Mouse (Mus musculus): Measurements from ENCODE around the gene Gcn1l1. TPM values are rescaled to one million over a fixed set of nuclear protein-coding genes. Genes with fewer than 3 reads are reported as not detected.

Gcn1l1 gene
- polyA plus RNA-seq, 1 experiment: 3.0 TPM

GRCm38 (mm10) chr5:115579363-115579762 lies 14.3 kb downstream of the Gcn1l1 start:
- Histone ChIP-seq H3K9me3 (ENCODE audit: control insufficient read depth, low read length) (peaks cover 14% of the 10 kb centered on the region), H3K36me3 (ENCODE audit: control insufficient read depth) (peaks cover 98% of the 10 kb centered on the region), H3K27me3 (ENCODE audit: control insufficient read depth) (no peaks in the 10 kb centered on the region), H3K4me3 (replicated peaks) (no peak overlapping the region), H3K4me1 (ENCODE audit: control insufficient read depth) (no peaks in the 10 kb centered on the region; the same call in 1 of the 2 replicates)
- TF ChIP-seq TAL1 (IDR thresholded peaks at IDR 0.05; ENCODE audit: low read length): no peak
- TF ChIP-seq GATA1 (IDR thresholded peaks at IDR 0.05; ENCODE audit: low read length): no peak

- Histone ChIP-seq H3K27me3 (ENCODE audit: control insufficient read depth) (no peaks in the 10 kb centered on the region), H3K36me3 (ENCODE audit: control insufficient read depth) (peaks cover 98% of the 10 kb centered on the region), H3K4me1 (ENCODE audit: control insufficient read depth) (no peaks in the 10 kb centered on the region; the same call in 1 of the 2 replicates), H3K9me3 (ENCODE audit: control insufficient read depth, low read length) (peaks cover 14% of the 10 kb centered on the region), H3K4me3 (replicated peaks) (no peak overlapping the region)
- no peak for TF ChIP-seq GATA1 (IDR thresholded peaks at IDR 0.05; ENCODE audit: low read length)
Observed at GRCm38 (mm10) chr5:115580229-115581001, 15.4 kb downstream of the Gcn1l1 start.

- Histone ChIP-seq H3K9me3 (ENCODE audit: control insufficient read depth, low read length) (peaks cover 14% of the 10 kb centered on the region), H3K4me1 (ENCODE audit: control insufficient read depth) (no peaks in the 10 kb centered on the region; the same call in 1 of the 2 replicates), H3K36me3 (ENCODE audit: control insufficient read depth) (peaks cover 99% of the 10 kb centered on the region), H3K4me3 (replicated peaks) (no peak overlapping the region), H3K27me3 (ENCODE audit: control insufficient read depth) (no peaks in the 10 kb centered on the region)
- no peak for TF ChIP-seq GATA1 (IDR thresholded peaks at IDR 0.05; ENCODE audit: low read length)
- no peak for TF ChIP-seq TAL1 (IDR thresholded peaks at IDR 0.05; ENCODE audit: low read length)
Observed at GRCm38 (mm10) chr5:115581662-115582061, 16.6 kb downstream of the Gcn1l1 start.

GRCm38 (mm10) chr5:115585616-115586015 lies 20.6 kb downstream of the Gcn1l1 start:
- peaks cover 95% of the 10 kb centered on the region for H3K36me3 ChIP-seq (ENCODE audit: control insufficient read depth)
- no peaks in the 10 kb centered on the region for H3K4me1 ChIP-seq (ENCODE audit: control insufficient read depth)
- no peak overlapping the region for H3K4me3 ChIP-seq (replicated peaks)
- H3K9me3 ChIP-seq (ENCODE audit: control insufficient read depth, low read length): peaks cover 14% of the 10 kb centered on the region
- no peaks in the 10 kb centered on the region for H3K27me3 ChIP-seq (ENCODE audit: control insufficient read depth)
- TF ChIP-seq TAL1 (IDR thresholded peaks at IDR 0.05; ENCODE audit: low read length) (no peak), GATA1 (IDR thresholded peaks at IDR 0.05; ENCODE audit: low read length) (no peak)

DNA sequence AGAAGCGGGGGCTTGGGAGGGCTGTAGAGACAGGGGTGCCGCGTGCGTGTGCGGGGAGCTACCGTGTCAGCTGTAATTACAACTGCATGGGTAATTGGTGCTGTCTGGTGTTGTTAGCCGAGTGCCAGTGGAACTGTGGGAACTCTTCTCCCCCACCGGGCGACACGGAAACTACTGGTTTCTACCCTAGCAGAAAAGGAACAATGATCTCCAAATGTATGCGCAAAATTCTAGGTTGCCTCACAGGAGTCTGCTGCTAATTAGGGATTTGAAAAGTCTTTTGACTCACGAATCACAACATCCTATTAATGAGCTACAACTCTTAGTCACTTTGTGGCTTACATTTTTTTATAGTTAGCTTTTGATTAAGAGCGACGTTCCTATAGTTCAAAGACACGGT lies 21.1 kb downstream of the Gcn1l1 start:
- Histone ChIP-seq H3K36me3 (ENCODE audit: control insufficient read depth) (peaks cover 95% of the 10 kb centered on the region), H3K4me1 (ENCODE audit: control insufficient read depth) (no peaks in the 10 kb centered on the region), H3K4me3 (replicated peaks) (no peak overlapping the region), H3K27me3 (ENCODE audit: control insufficient read depth) (no peaks in the 10 kb centered on the region), H3K9me3 (ENCODE audit: control insufficient read depth, low read length) (peaks cover 14% of the 10 kb centered on the region)
- TF ChIP-seq GATA1 (IDR thresholded peaks at IDR 0.05; ENCODE audit: low read length) (no peak), TAL1 (IDR thresholded peaks at IDR 0.05; ENCODE audit: low read length) (no peak)

DNA sequence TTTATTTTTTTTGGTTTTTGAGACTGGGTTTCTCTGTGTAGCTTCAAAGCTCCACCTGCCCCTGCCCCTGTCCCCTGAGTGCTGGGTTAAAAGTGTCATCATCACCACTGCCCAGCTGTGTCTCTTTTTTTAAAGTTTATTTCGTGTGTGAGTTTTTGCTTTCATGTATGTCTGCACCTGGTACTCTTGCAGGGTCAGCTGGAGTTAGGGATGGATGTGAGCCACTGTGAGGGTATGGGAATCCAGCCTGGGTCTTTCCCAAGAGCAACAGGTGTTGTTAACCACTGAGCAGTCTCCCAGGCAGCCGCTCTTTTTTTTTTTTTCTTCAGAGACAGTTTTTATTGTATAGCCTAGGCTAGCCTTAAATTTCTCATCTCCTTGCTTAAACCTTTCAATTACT lies 21.7 kb downstream of the Gcn1l1 start:
- no peak for TF ChIP-seq TAL1 (IDR thresholded peaks at IDR 0.05; ENCODE audit: low read length)
- TF ChIP-seq GATA1 (IDR thresholded peaks at IDR 0.05; ENCODE audit: low read length): no peak
- Histone ChIP-seq H3K4me1 (ENCODE audit: control insufficient read depth) (no peaks in the 10 kb centered on the region), H3K9me3 (ENCODE audit: control insufficient read depth, low read length) (peaks cover 11% of the 10 kb centered on the region), H3K36me3 (ENCODE audit: control insufficient read depth) (peaks cover 95% of the 10 kb centered on the region), H3K27me3 (ENCODE audit: control insufficient read depth) (no peaks in the 10 kb centered on the region), H3K4me3 (replicated peaks) (no peak overlapping the region)

- no peak overlapping the region for H3K4me3 ChIP-seq (replicated peaks)
- H3K36me3 ChIP-seq (ENCODE audit: control insufficient read depth): peaks cover 94% of the 10 kb centered on the region
- H3K9me3 ChIP-seq (ENCODE audit: control insufficient read depth, low read length): no peaks in the 10 kb centered on the region
- H3K27me3 ChIP-seq (ENCODE audit: control insufficient read depth): no peaks in the 10 kb centered on the region
- no peaks in the 10 kb centered on the region for H3K4me1 ChIP-seq (ENCODE audit: control insufficient read depth)
- TF ChIP-seq TAL1 (IDR thresholded peaks at IDR 0.05; ENCODE audit: low read length): no peak
Observed at GRCm38 (mm10) chr5:115591028-115591427, 26.0 kb downstream of the Gcn1l1 start.

DNA sequence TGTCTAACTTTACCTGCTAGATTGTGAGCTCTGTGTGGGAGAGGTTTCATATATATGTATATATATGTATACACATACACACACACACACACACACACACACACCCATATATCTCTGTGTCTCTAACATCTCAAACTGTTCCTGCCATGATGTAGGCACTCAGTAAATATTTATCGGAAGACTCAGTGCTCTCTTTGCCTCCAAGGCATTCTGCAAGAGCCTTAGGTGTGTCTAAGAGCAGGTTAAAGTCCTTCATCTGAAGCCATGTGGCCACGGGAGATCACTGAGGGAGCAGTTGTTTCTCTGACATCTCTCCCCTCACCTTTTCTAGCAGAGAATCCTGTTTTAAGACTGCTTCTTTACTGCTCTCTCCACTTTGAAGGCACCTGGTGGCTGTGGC lies 26.5 kb downstream of the Gcn1l1 start:
- no peaks in the 10 kb centered on the region for H3K4me1 ChIP-seq (ENCODE audit: control insufficient read depth)
- peaks cover 94% of the 10 kb centered on the region for H3K36me3 ChIP-seq (ENCODE audit: control insufficient read depth)
- no peak overlapping the region for H3K4me3 ChIP-seq (replicated peaks)
- no peak for TF ChIP-seq GATA1 (IDR thresholded peaks at IDR 0.05; ENCODE audit: low read length)
- TF ChIP-seq TAL1 (IDR thresholded peaks at IDR 0.05; ENCODE audit: low read length): no peak
- no peaks in the 10 kb centered on the region for H3K9me3 ChIP-seq (ENCODE audit: control insufficient read depth, low read length)
- no peaks in the 10 kb centered on the region for H3K27me3 ChIP-seq (ENCODE audit: control insufficient read depth)

DNA sequence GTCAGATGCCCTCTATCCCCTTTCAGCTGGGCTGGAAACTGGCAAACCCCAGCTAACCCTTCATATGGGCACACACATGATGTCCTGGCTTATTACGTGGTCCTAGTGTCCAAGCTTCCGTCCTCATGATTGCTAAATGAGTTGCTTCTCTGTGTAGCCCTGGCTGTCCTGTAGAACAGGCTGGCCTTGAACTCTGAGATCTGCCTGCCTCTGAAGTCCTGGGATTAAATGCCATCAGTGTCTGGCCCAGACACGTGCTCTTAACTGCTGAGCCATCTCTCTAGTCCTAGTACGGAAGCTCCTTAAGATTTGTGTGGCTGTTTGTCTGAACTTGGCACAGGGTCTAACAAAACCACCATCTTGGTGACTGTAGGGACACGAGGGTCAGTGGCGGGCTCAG lies 38.5 kb downstream of the Gcn1l1 start:
- TF ChIP-seq TAL1 (IDR thresholded peaks at IDR 0.05; ENCODE audit: low read length) (no peak), GATA1 (IDR thresholded peaks at IDR 0.05; ENCODE audit: low read length) (no peak)
- no peaks in the 10 kb centered on the region for H3K9me3 ChIP-seq (ENCODE audit: control insufficient read depth, low read length)
- no peak overlapping the region for H3K4me3 ChIP-seq (replicated peaks)
- peaks cover 80% of the 10 kb centered on the region for H3K36me3 ChIP-seq (ENCODE audit: control insufficient read depth)
- no peaks in the 10 kb centered on the region for H3K27me3 ChIP-seq (ENCODE audit: control insufficient read depth)
- H3K4me1 ChIP-seq (ENCODE audit: control insufficient read depth): no peaks in the 10 kb centered on the region

GRCm38 (mm10) chr5:115611566-115611965 lies 46.5 kb downstream of the Gcn1l1 start:
- H3K36me3 ChIP-seq (ENCODE audit: control insufficient read depth): peaks cover 92% of the 10 kb centered on the region
- H3K4me1 ChIP-seq (ENCODE audit: control insufficient read depth): peaks cover 11% of the 10 kb centered on the region
- TF ChIP-seq GATA1 (IDR thresholded peaks at IDR 0.05; ENCODE audit: low read length): no peak
- no peak for TF ChIP-seq TAL1 (IDR thresholded peaks at IDR 0.05; ENCODE audit: low read length)
- no peaks in the 10 kb centered on the region for H3K9me3 ChIP-seq (ENCODE audit: control insufficient read depth, low read length)
- no peaks in the 10 kb centered on the region for H3K27me3 ChIP-seq (ENCODE audit: control insufficient read depth)
- H3K4me3 ChIP-seq (replicated peaks): no peak overlapping the region

Measured in erythroblast, embryonic 14.5 days (primary cell).